Mouse (Mus musculus) hindlimb bud, embryonic 11.5 days (tissue): ENCODE results near the gene Gm17190.
"Not testable (repeated sequence)": the region's sequence is repeated elsewhere in the genome, so short reads cannot be mapped to it uniquely, and the experiment has no call there.

Experiments used
- DNase-seq: peaks from one replicate; pipeline ENCODE4 v3.0.0-alpha.2; 2012; ENCODE audit warnings: low read depth, low spot score; ENCODE audit errors: extremely low spot score

The Gm17190 gene

GRCm38 (mm10) chr13:96081754-96082153 is at the start of gene Gm17190:
TSS of gene Gm17190 (plus strand) at chr13:96082054.
- DNase-seq = not testable (repeated sequence)

- no peak for DNase-seq
These were observed 42.3 kb upstream of the Gm17190 start for GRCm38 (mm10) chr13:96039536-96039935.

- no peak for DNase-seq
These were observed 41.4 kb upstream of the Gm17190 start for GRCm38 (mm10) chr13:96040275-96041042.

- DNase-seq = no peak
These were observed 36.5 kb upstream of the Gm17190 start for GRCm38 (mm10) chr13:96045396-96045795.

GRCm38 (mm10) chr13:96052755-96053154 is 29.1 kb upstream of the Gm17190 start:
- DNase-seq = no peak

GRCm38 (mm10) chr13:96073555-96073954 is 8.3 kb upstream of the Gm17190 start:
- DNase-seq = no peak

GRCm38 (mm10) chr13:96081276-96081675 is 578 bp upstream of the Gm17190 start, which contains the start of gene Gm20075:
TSS of gene Gm20075 (minus strand) at chr13:96081376.
- not testable (repeated sequence) for DNase-seq

GRCm38 (mm10) chr13:96085581-96086302 is 3.9 kb downstream of the Gm17190 start:
- no peak for DNase-seq

- no peak for DNase-seq
These were observed 9.1 kb downstream of the Gm17190 start for GRCm38 (mm10) chr13:96090929-96091328.

- no peak for DNase-seq
These were observed 24.5 kb downstream of the Gm17190 start for GRCm38 (mm10) chr13:96106367-96106766.

- no peak for DNase-seq
These were observed 28.9 kb downstream of the Gm17190 start for GRCm38 (mm10) chr13:96110767-96111166.

- no peak for DNase-seq
These were observed 30.9 kb downstream of the Gm17190 start for GRCm38 (mm10) chr13:96112711-96113110.

GRCm38 (mm10) chr13:96125011-96125410 is 43.2 kb downstream of the Gm17190 start:
- no peak for DNase-seq

GRCm38 (mm10) chr13:96126669-96127068 is 44.8 kb downstream of the Gm17190 start:
- DNase-seq = no peak

- no peak for DNase-seq
These were observed 47.2 kb downstream of the Gm17190 start for GRCm38 (mm10) chr13:96129081-96129480.

- DNase-seq = no peak
These were observed 49.2 kb downstream of the Gm17190 start for GRCm38 (mm10) chr13:96131050-96131449.

GRCm38 (mm10) chr13:96131911-96132310 is 50.1 kb downstream of the Gm17190 start:
- DNase-seq = no peak

- DNase-seq = no peak
These were observed 50.6 kb downstream of the Gm17190 start, which contains the start of gene Sv2c for GRCm38 (mm10) chr13:96132401-96132816. TSS of gene Sv2c (minus strand) at chr13:96132577.
